Mouse (Mus musculus) heart, adult 2 months (tissue): Measurements from ENCODE around the gene Cyth4. TPM values are rescaled to one million over a fixed set of nuclear protein-coding genes. Genes with fewer than 3 reads are reported as not detected.

Experiments
- DNase-seq, 2 experiments: peaks; one replicate each; pipeline ENCODE4 v3.0.0; 2021
- H3K27ac ChIP-seq: fragments of 200-600 bp; 2 replicates; pipeline ENCODE4 v1.8.1; 2022
- H3K27me3 ChIP-seq: fragments of 200-500 bp; 2 replicates; pipeline ENCODE4 v1.6.1; 2012; ENCODE audit warnings: mild to moderate bottlenecking, low read length, inconsistent platforms, mixed read lengths; ENCODE audit not compliant: control insufficient read depth, insufficient read depth
- H3K36me3 ChIP-seq: fragments of 200-500 bp; 2 replicates; pipeline ENCODE4 v1.6.1; 2012; ENCODE audit warnings: low read length, inconsistent platforms; ENCODE audit not compliant: control insufficient read depth, insufficient read depth
- H3K4me1 ChIP-seq: fragments of 200-500 bp; 2 replicates; pipeline ENCODE4 v1.6.1; 2011; ENCODE audit warnings: low read length; ENCODE audit not compliant: control insufficient read depth, insufficient read depth
- H3K4me3 ChIP-seq: fragments of 200-600 bp; 2 replicates; pipeline ENCODE4 v1.8.1; 2022
- H3K79me2 ChIP-seq: fragments of 200-500 bp; replicated peaks from 2 replicates; pipeline ENCODE4 v1.6.1; 2012; ENCODE audit warnings: mild to moderate bottlenecking, inconsistent platforms, low read length, moderate library complexity, mixed read lengths; ENCODE audit not compliant: control insufficient read depth, insufficient read depth
- H3K9ac ChIP-seq: fragments of 200-500 bp; 2 replicates; pipeline ENCODE4 v1.6.1; 2012; ENCODE audit warnings: low read depth, mild to moderate bottlenecking, control low read depth, inconsistent platforms, low read length, mixed read lengths
- CTCF ChIP-seq: fragments of 200-600 bp; IDR thresholded peaks from 2 replicates; pipeline ENCODE4 v1.8.1; 2022; ENCODE audit warnings: antibody characterized with exemption, mild to moderate bottlenecking, moderate library complexity
- EP300 ChIP-seq: fragments of 200-500 bp; IDR thresholded peaks from 2 replicates; pipeline ENCODE4 v1.6.1; 2011; ENCODE audit warnings: low read depth, low read length, control low read depth; ENCODE audit not compliant: insufficient read depth
- POLR2A ChIP-seq: fragments of 200-500 bp; IDR thresholded peaks from 2 replicates; pipeline ENCODE4 v1.6.1; 2011; ENCODE audit warnings: mild to moderate bottlenecking, low read depth, low read length, control low read depth; ENCODE audit not compliant: insufficient read depth
- WGBS: fragments of 180-500 bp; shearing (Covaris S2); methylation state at CpG from one replicate; pipeline ENCODE4 v1.1.7; 2018; 5-methylcytosine and 5-hydroxymethylcytosine counted together
- intact Hi-C: fragments of 180-260 bp; cut with DNase I; formaldehyde crosslinking; loops from one replicate; pipeline ENCODE4 v1.15.1; 2025
- polyA plus RNA-seq: library from polyadenylated mRNA; depleted of rRNA; stranded (reverse); fragments of >200 nt; gene quantifications from 2 replicates; pipeline ENCODE4 v1.2.3, GENCODE M21; 2012
- total RNA-seq, 2 experiments: library from RNA; stranded (reverse); gene quantifications; 2 replicates each; pipeline ENCODE4 v1.2.3; 2021

The Cyth4 gene
- total and polyA plus RNA-seq, 3 experiments, result 6.1 to 12.8 (median 6.7) TPM

DNA sequence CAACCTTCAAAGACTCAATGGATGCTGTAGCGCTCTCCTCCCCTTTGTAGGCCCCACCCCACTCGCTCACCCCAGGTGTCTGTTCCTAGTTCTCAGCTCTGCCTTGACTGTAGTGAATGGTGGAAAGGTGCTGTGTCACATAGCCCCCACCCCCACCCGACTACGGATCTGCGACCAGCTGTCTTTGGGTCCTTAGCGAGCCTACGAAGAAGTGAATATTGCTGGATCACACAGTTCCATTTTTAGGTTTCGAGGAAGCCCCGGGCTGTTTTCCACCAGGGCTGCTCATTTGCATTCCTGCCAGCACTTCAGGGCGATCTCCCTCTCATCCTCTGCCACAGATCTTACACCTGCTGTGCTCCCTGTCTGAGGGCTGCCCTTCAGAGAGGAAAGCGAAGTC, 13.5 kb upstream of the Cyth4 start:
- TF ChIP-seq POLR2A (no peak), EP300 (no peak), CTCF (no peak)
- H3K36me3 ChIP-seq, result no peaks in the 10 kb centered on the region
- no peaks in the 10 kb centered on the region for H3K27me3 ChIP-seq
- intact Hi-C loops, result loop anchor here (5.0 to 10.0 kb wide), 2 partner anchors 51 to 161 kb away; partner anchors contain the start of gene C1qtnf6
- H3K79me2 ChIP-seq, result no peaks in the 10 kb centered on the region
- peaks cover 5% of the 10 kb centered on the region for H3K4me1 ChIP-seq
- no peak overlapping the region for H3K27ac ChIP-seq
- WGBS, result 29% methylated on average over 11 of the region's 11 CpGs
- no peak for DNase-seq
- H3K4me3 ChIP-seq, result no peak overlapping the region
- H3K9ac ChIP-seq, result no peak overlapping the region

- H3K27ac ChIP-seq, result no peak overlapping the region
- intact Hi-C loops, result loop anchor here (10.0 kb wide), 1 partner anchor 159 kb away; no protein-coding TSS in a partner anchor
- no peaks in the 10 kb centered on the region for H3K36me3 ChIP-seq
- H3K79me2 ChIP-seq, result no peaks in the 10 kb centered on the region
- TF ChIP-seq CTCF (no peak), POLR2A (no peak), EP300 (no peak)
- no peak overlapping the region for H3K4me3 ChIP-seq
- no peak for DNase-seq
- H3K4me1 ChIP-seq, result peaks cover 3% of the 10 kb centered on the region
- no peaks in the 10 kb centered on the region for H3K27me3 ChIP-seq
- H3K9ac ChIP-seq, result no peak overlapping the region
- 88% methylated on average over 7 of the region's 7 CpGs for WGBS
Measured at GRCm38 (mm10) chr15:78585404-78585803, 11.4 kb upstream of the Cyth4 start.

- no peak overlapping the region for H3K9ac ChIP-seq
- peak; percentile 82 to 89 for DNase-seq
- TF ChIP-seq CTCF, result peak; percentile 96; the same call in 1 of the 2 replicates
- no peak for TF ChIP-seq POLR2A
- H3K27me3 ChIP-seq, result no peaks in the 10 kb centered on the region
- no peaks in the 10 kb centered on the region for H3K79me2 ChIP-seq
- H3K27ac ChIP-seq, result no peak overlapping the region
- H3K4me1 ChIP-seq, result no peaks in the 10 kb centered on the region; the same call in 1 of the 2 replicates
- intact Hi-C loops, result loop anchor here (10.0 kb wide), 1 partner anchor 157 kb away; no protein-coding TSS in a partner anchor
- WGBS, result 51% methylated on average over 18 of the region's 18 CpGs
- no peaks in the 10 kb centered on the region for H3K36me3 ChIP-seq
- H3K4me3 ChIP-seq, result no peak overlapping the region
Measured at GRCm38 (mm10) chr15:78587050-78587994, 9.5 kb upstream of the Cyth4 start.

GRCm38 (mm10) chr15:78588049-78588448, 8.8 kb upstream of the Cyth4 start:
- Histone ChIP-seq H3K9ac (no peak overlapping the region), H3K4me1 (no peaks in the 10 kb centered on the region; the same call in 1 of the 2 replicates), H3K79me2 (no peaks in the 10 kb centered on the region), H3K36me3 (no peaks in the 10 kb centered on the region), H3K27ac (no peak overlapping the region), H3K27me3 (no peaks in the 10 kb centered on the region), H3K4me3 (no peak overlapping the region)
- no peak for DNase-seq
- 67% methylated on average over 4 of the region's 4 CpGs for WGBS
- intact Hi-C loops, result loop anchor here (10.0 kb wide), 1 partner anchor 157 kb away; no protein-coding TSS in a partner anchor
- no peak for TF ChIP-seq EP300
- TF ChIP-seq CTCF, result no peak
- no peak for TF ChIP-seq POLR2A

DNA sequence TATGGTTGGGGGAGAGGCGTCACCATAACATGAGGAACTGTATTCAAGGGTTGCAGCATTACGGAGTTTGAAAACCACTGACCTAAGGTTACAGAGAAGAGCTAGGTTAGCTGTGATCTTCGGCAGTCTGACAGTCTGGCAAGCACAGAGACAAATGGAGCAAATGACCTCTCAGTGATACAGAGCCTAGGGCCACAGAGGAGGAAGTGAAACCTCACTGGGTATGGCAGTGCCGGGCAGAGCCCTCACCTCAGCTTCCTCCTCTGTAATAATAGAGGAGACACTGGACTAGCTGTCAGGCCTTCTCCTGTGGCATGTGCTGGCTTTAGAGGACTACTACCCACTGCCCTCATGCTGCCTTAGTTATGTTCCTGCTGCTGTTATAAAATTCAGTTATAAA, 7.9 kb upstream of the Cyth4 start:
- no peak overlapping the region for H3K9ac ChIP-seq
- no peak for TF ChIP-seq POLR2A
- TF ChIP-seq CTCF, result no peak
- DNase-seq, result peak in 1 of 2 experiments; percentile 62
- H3K4me1 ChIP-seq, result no peaks in the 10 kb centered on the region; the same call in 1 of the 2 replicates
- intact Hi-C loops, result loop anchor here (10.0 kb wide), 1 partner anchor 156 kb away; no protein-coding TSS in a partner anchor
- no peaks in the 10 kb centered on the region for H3K27me3 ChIP-seq
- H3K79me2 ChIP-seq, result no peaks in the 10 kb centered on the region
- H3K4me3 ChIP-seq, result no peak overlapping the region
- WGBS, result 79% methylated on average over 4 of the region's 4 CpGs
- H3K36me3 ChIP-seq, result no peaks in the 10 kb centered on the region
- no peak overlapping the region for H3K27ac ChIP-seq

DNA sequence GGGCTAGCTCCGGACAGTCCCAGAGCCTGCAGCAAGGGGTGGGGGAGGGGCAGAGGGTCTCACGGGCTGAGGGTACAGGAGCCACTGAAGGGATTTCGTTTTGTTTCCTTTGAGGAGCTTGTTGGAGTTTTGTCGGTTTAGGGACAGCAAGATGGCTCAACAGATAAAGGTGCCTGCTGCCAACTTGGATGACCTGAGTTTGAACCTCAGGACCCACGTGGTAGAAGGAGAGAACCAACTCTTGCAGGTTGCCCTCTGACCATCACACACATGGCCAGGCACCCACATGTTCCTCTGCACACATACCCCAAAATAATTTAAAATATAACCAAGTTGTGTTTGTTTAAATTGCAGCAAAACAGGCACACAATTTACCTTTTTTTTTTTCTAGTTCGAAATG, 6.9 kb upstream of the Cyth4 start:
- 57% methylated on average over 6 of the region's 6 CpGs for WGBS
- no peaks in the 10 kb centered on the region for H3K79me2 ChIP-seq
- no peak for TF ChIP-seq CTCF
- no peaks in the 10 kb centered on the region for H3K36me3 ChIP-seq
- DNase-seq, result no peak
- no peaks in the 10 kb centered on the region; the same call in 1 of the 2 replicates for H3K4me1 ChIP-seq
- no peak overlapping the region for H3K4me3 ChIP-seq
- no peak overlapping the region for H3K27ac ChIP-seq
- no peaks in the 10 kb centered on the region for H3K27me3 ChIP-seq
- no peak overlapping the region for H3K9ac ChIP-seq
- intact Hi-C loops, result loop anchor here (10.0 kb wide), 1 partner anchor 155 kb away; no protein-coding TSS in a partner anchor
